Mouse (Mus musculus): Measurements from ENCODE around the gene Cfl2. TPM values are rescaled to one million over a fixed set of nuclear protein-coding genes. Genes with fewer than 3 reads are reported as not detected.
"Not testable (repeated sequence)": the region's sequence is repeated elsewhere in the genome, so short reads cannot be mapped to it uniquely, and the experiment has no call there.

The Cfl2 gene
- polyA plus RNA-seq, 1 experiment from 2014 or later: 312 TPM

- H3K36me3 ChIP-seq (ENCODE audit: control insufficient read depth, insufficient read depth, low read length): no peaks in the 10 kb centered on the region
- H3K4me3 ChIP-seq (replicated peaks; ENCODE audit: low read depth, low read length): peak overlapping the region; percentile 28; the same call in 1 of the 2 replicates
- 0 out of 2 replicates have a peak, but pooled peaks have one; percentile 60 for ATAC-seq (ENCODE audit: low FRiP score, low TSS enrichment)
- H3K9me3 ChIP-seq (ENCODE audit: control insufficient read depth, low read length): no peaks in the 10 kb centered on the region
- DNase-seq: peak; percentile 74
- no peaks in the 10 kb centered on the region for H3K4me1 ChIP-seq (ENCODE audit: control insufficient read depth, insufficient read depth, low read length)
- H3K4me2 ChIP-seq (ENCODE audit: low read length): peak overlapping the region; percentile 47
- 17% methylated on average over 11 of the region's 11 CpGs for WGBS
- H3K9ac ChIP-seq (replicated peaks; ENCODE audit: low read length): peak overlapping the region; percentile 45; the same call in 1 of the 2 replicates
- H3K27ac ChIP-seq (replicated peaks; ENCODE audit: low read depth, low read length): peak overlapping the region; percentile 52; the same call in 1 of the 2 replicates
- H3K27me3 ChIP-seq (ENCODE audit: control insufficient read depth, insufficient read depth, low read length): no peaks in the 10 kb centered on the region
Measured at GRCm38 (mm10) chr12:54834925-54835447, 27.7 kb downstream of the Cfl2 start.

GRCm38 (mm10) chr12:54833856-54834399 lies 28.7 kb downstream of the Cfl2 start:
- Histone ChIP-seq H3K4me2 (ENCODE audit: low read length) (no peak overlapping the region), H3K4me3 (replicated peaks; ENCODE audit: low read depth, low read length) (no peak overlapping the region), H3K9ac (replicated peaks; ENCODE audit: low read length) (no peak overlapping the region), H3K27ac (replicated peaks; ENCODE audit: low read depth, low read length) (no peak overlapping the region), H3K9me3 (ENCODE audit: control insufficient read depth, low read length) (no peaks in the 10 kb centered on the region), H3K27me3 (ENCODE audit: control insufficient read depth, insufficient read depth, low read length) (no peaks in the 10 kb centered on the region), H3K4me1 (ENCODE audit: control insufficient read depth, insufficient read depth, low read length) (no peaks in the 10 kb centered on the region), H3K36me3 (ENCODE audit: control insufficient read depth, insufficient read depth, low read length) (no peaks in the 10 kb centered on the region)
- 60% methylated on average over 9 of the region's 9 CpGs for WGBS
- ATAC-seq (ENCODE audit: low FRiP score, low TSS enrichment): no peak
- no peak for DNase-seq

- H3K4me3 ChIP-seq (replicated peaks; ENCODE audit: low read depth, low read length); H3K9me3 ChIP-seq (ENCODE audit: control insufficient read depth, low read length); DNase-seq; H3K9ac ChIP-seq (replicated peaks; ENCODE audit: low read length); H3K4me2 ChIP-seq (ENCODE audit: low read length); ATAC-seq (ENCODE audit: low FRiP score, low TSS enrichment); H3K27me3 ChIP-seq (ENCODE audit: control insufficient read depth, insufficient read depth, low read length); H3K36me3 ChIP-seq (ENCODE audit: control insufficient read depth, insufficient read depth, low read length); H3K27ac ChIP-seq (replicated peaks; ENCODE audit: low read depth, low read length); H3K4me1 ChIP-seq (ENCODE audit: control insufficient read depth, insufficient read depth, low read length): not testable (repeated sequence)
- 78% methylated on average over 1 of the region's 1 CpGs for WGBS
Measured at GRCm38 (mm10) chr12:54831927-54832326, 30.8 kb downstream of the Cfl2 start.

GRCm38 (mm10) chr12:54830574-54830973 lies 32.1 kb downstream of the Cfl2 start:
- Histone ChIP-seq H3K27me3 (ENCODE audit: control insufficient read depth, insufficient read depth, low read length) (no peaks in the 10 kb centered on the region), H3K9me3 (ENCODE audit: control insufficient read depth, low read length) (no peaks in the 10 kb centered on the region), H3K4me3 (replicated peaks; ENCODE audit: low read depth, low read length) (no peak overlapping the region), H3K27ac (replicated peaks; ENCODE audit: low read depth, low read length) (no peak overlapping the region), H3K4me1 (ENCODE audit: control insufficient read depth, insufficient read depth, low read length) (no peaks in the 10 kb centered on the region), H3K4me2 (ENCODE audit: low read length) (no peak overlapping the region), H3K9ac (replicated peaks; ENCODE audit: low read length) (no peak overlapping the region), H3K36me3 (ENCODE audit: control insufficient read depth, insufficient read depth, low read length) (no peaks in the 10 kb centered on the region)
- ATAC-seq (ENCODE audit: low FRiP score, low TSS enrichment) (peak; percentile 63; the same call in 1 of the 2 replicates), DNase-seq (peak; percentile 90)
- 18% methylated on average over 6 of the region's 6 CpGs for WGBS

GRCm38 (mm10) chr12:54829876-54830275 lies 32.8 kb downstream of the Cfl2 start:
- WGBS: 56% methylated on average over 5 of the region's 5 CpGs
- no peaks in the 10 kb centered on the region for H3K9me3 ChIP-seq (ENCODE audit: control insufficient read depth, low read length)
- no peak overlapping the region for H3K4me2 ChIP-seq (ENCODE audit: low read length)
- H3K27ac ChIP-seq (replicated peaks; ENCODE audit: low read depth, low read length): no peak overlapping the region
- H3K27me3 ChIP-seq (ENCODE audit: control insufficient read depth, insufficient read depth, low read length): no peaks in the 10 kb centered on the region
- no peak overlapping the region for H3K4me3 ChIP-seq (replicated peaks; ENCODE audit: low read depth, low read length)
- DNase-seq (no peak), ATAC-seq (ENCODE audit: low FRiP score, low TSS enrichment) (no peak)
- no peaks in the 10 kb centered on the region for H3K36me3 ChIP-seq (ENCODE audit: control insufficient read depth, insufficient read depth, low read length)
- H3K9ac ChIP-seq (replicated peaks; ENCODE audit: low read length): no peak overlapping the region
- H3K4me1 ChIP-seq (ENCODE audit: control insufficient read depth, insufficient read depth, low read length): no peaks in the 10 kb centered on the region

- DNase-seq (no peak), ATAC-seq (ENCODE audit: low FRiP score, low TSS enrichment) (no peak)
- Histone ChIP-seq H3K4me1 (ENCODE audit: control insufficient read depth, insufficient read depth, low read length) (no peaks in the 10 kb centered on the region), H3K27ac (replicated peaks; ENCODE audit: low read depth, low read length) (no peak overlapping the region), H3K9me3 (ENCODE audit: control insufficient read depth, low read length) (no peaks in the 10 kb centered on the region), H3K27me3 (ENCODE audit: control insufficient read depth, insufficient read depth, low read length) (no peaks in the 10 kb centered on the region), H3K9ac (replicated peaks; ENCODE audit: low read length) (no peak overlapping the region), H3K36me3 (ENCODE audit: control insufficient read depth, insufficient read depth, low read length) (no peaks in the 10 kb centered on the region), H3K4me3 (replicated peaks; ENCODE audit: low read depth, low read length) (no peak overlapping the region), H3K4me2 (ENCODE audit: low read length) (no peak overlapping the region)
- 56% methylated on average over 1 of the region's 1 CpGs for WGBS
Measured at GRCm38 (mm10) chr12:54828043-54828442, 34.6 kb downstream of the Cfl2 start.

GRCm38 (mm10) chr12:54825202-54825601 lies 37.5 kb downstream of the Cfl2 start:
- WGBS: 92% methylated on average over 3 of the region's 3 CpGs

GRCm38 (mm10) chr12:54822836-54823426 lies 39.7 kb downstream of the Cfl2 start:
- 20% methylated on average over 4 of the region's 4 CpGs for WGBS
- Histone ChIP-seq H3K9me3 (ENCODE audit: control insufficient read depth, low read length) (no peaks in the 10 kb centered on the region), H3K36me3 (ENCODE audit: control insufficient read depth, insufficient read depth, low read length) (no peaks in the 10 kb centered on the region), H3K4me2 (ENCODE audit: low read length) (no peak overlapping the region), H3K4me3 (replicated peaks; ENCODE audit: low read depth, low read length) (no peak overlapping the region), H3K27me3 (ENCODE audit: control insufficient read depth, insufficient read depth, low read length) (no peaks in the 10 kb centered on the region), H3K9ac (replicated peaks; ENCODE audit: low read length) (no peak overlapping the region), H3K27ac (replicated peaks; ENCODE audit: low read depth, low read length) (no peak overlapping the region), H3K4me1 (ENCODE audit: control insufficient read depth, insufficient read depth, low read length) (no peaks in the 10 kb centered on the region)
- DNase-seq (peak; percentile 61), ATAC-seq (ENCODE audit: low FRiP score, low TSS enrichment) (no peak)

More at GRCm38 (mm10) chr12:54825202-54825601, 37.5 kb downstream of the Cfl2 start:
- H3K4me3 ChIP-seq (replicated peaks; ENCODE audit: low read depth, low read length): no peak overlapping the region
- no peak for DNase-seq
- no peaks in the 10 kb centered on the region for H3K4me1 ChIP-seq (ENCODE audit: control insufficient read depth, insufficient read depth, low read length)
- H3K27ac ChIP-seq (replicated peaks; ENCODE audit: low read depth, low read length): no peak overlapping the region
- H3K9ac ChIP-seq (replicated peaks; ENCODE audit: low read length): no peak overlapping the region
- no peak for ATAC-seq (ENCODE audit: low FRiP score, low TSS enrichment)
- H3K4me2 ChIP-seq (ENCODE audit: low read length): no peak overlapping the region
- H3K27me3 ChIP-seq (ENCODE audit: control insufficient read depth, insufficient read depth, low read length): no peaks in the 10 kb centered on the region
- H3K36me3 ChIP-seq (ENCODE audit: control insufficient read depth, insufficient read depth, low read length): no peaks in the 10 kb centered on the region
- H3K9me3 ChIP-seq (ENCODE audit: control insufficient read depth, low read length): no peaks in the 10 kb centered on the region

- H3K4me2 ChIP-seq (ENCODE audit: low read length): no peak overlapping the region
- no peaks in the 10 kb centered on the region for H3K4me1 ChIP-seq (ENCODE audit: control insufficient read depth, insufficient read depth, low read length)
- H3K27ac ChIP-seq (replicated peaks; ENCODE audit: low read depth, low read length): no peak overlapping the region
- no peaks in the 10 kb centered on the region for H3K27me3 ChIP-seq (ENCODE audit: control insufficient read depth, insufficient read depth, low read length)
- H3K9me3 ChIP-seq (ENCODE audit: control insufficient read depth, low read length): no peaks in the 10 kb centered on the region
- H3K4me3 ChIP-seq (replicated peaks; ENCODE audit: low read depth, low read length): no peak overlapping the region
- H3K36me3 ChIP-seq (ENCODE audit: control insufficient read depth, insufficient read depth, low read length): no peaks in the 10 kb centered on the region
- 51% methylated on average over 2 of the region's 2 CpGs for WGBS
- no peak overlapping the region for H3K9ac ChIP-seq (replicated peaks; ENCODE audit: low read length)
- no peak for DNase-seq
- ATAC-seq (ENCODE audit: low FRiP score, low TSS enrichment): no peak
Measured at GRCm38 (mm10) chr12:54820684-54821161, 42.0 kb downstream of the Cfl2 start.
